Comparison of ENCODE assay signal across 11 mouse cellular contexts in genomic region chr9:59096551-59097268, GRCm38 (mm10).
DNase-seq lines count a peak whose midpoint lies in the region; ATAC-seq lines count a peak whose summit lies in the region.
"Had no signal": no experiment of that assay in that cellular context is flagged by ENCODE, and none has a peak within 500 bp of the region (broad histone marks: within the 10 kb centered on the region; RNA-seq: fewer than 3 reads in every experiment).

No protein-coding gene starts in this region.

- ATAC-seq in forebrain, embryonic 16.5 days, result peak; percentile 57; the same call in 1 of the 2 replicates
- ATAC-seq in forebrain, embryonic 12.5 days (ENCODE audit: low FRiP score), result no peak

- intact Hi-C loops in left cerebral cortex, postnatal 4 days (cut with DNase I), result no loop called here

- H3K4me3 ChIP-seq in forebrain, embryonic 16.5 days (replicated peaks; ENCODE audit: low read length), result no peak overlapping the region
- H3K4me3 ChIP-seq in forebrain, embryonic 12.5 days (replicated peaks), result no peak overlapping the region

- H3K27me3 ChIP-seq in forebrain, embryonic 16.5 days (replicated peaks; ENCODE audit: control insufficient read depth, insufficient read depth, low read length), result no peaks in the 10 kb centered on the region
- H3K27me3 ChIP-seq in forebrain, embryonic 12.5 days, result no peaks in the 10 kb centered on the region

- peak; percentile 46 for DNase-seq in left cerebral cortex, adult 11 months (ENCODE audit: low spot score)
- DNase-seq in left cerebral cortex, postnatal 4 days, result no peak
- DNase-seq in left cerebral cortex, adult 18-20 months (ENCODE audit: low spot score in 2 of 2), result peak; percentile 28 to 53
- peak; percentile 73 to 75 for DNase-seq in right cerebral cortex, postnatal 10 days (ENCODE audit: low spot score in 2 of 2)
- no peak for DNase-seq in adrenal gland, postnatal 25 days
- DNase-seq in kidney, adult 18-20 months, result no peak
- DNase-seq: thymus, postnatal 25 days had no signal

- H3K36me3 ChIP-seq in forebrain, embryonic 16.5 days (ENCODE audit: control insufficient read depth, insufficient read depth), result no peaks in the 10 kb centered on the region
- no peaks in the 10 kb centered on the region for H3K36me3 ChIP-seq in forebrain, embryonic 12.5 days (replicated peaks)

- peak overlapping the region; percentile 64 for H3K27ac ChIP-seq in forebrain, embryonic 16.5 days (ENCODE audit: low read length)
- H3K27ac ChIP-seq in forebrain, embryonic 12.5 days, result no peak overlapping the region
- H3K27ac ChIP-seq: hindbrain, embryonic 14.5 days; macrophage had no signal

- no peak overlapping the region for H3K4me2 ChIP-seq in forebrain, embryonic 16.5 days (ENCODE audit: low read length)
- H3K4me2 ChIP-seq in forebrain, embryonic 12.5 days, result no peak overlapping the region
- H3K4me2 ChIP-seq: hindbrain, embryonic 14.5 days had no signal

- H3K9me3 ChIP-seq in forebrain, embryonic 16.5 days (ENCODE audit: control insufficient read depth, low read length), result no peaks in the 10 kb centered on the region
- no peaks in the 10 kb centered on the region for H3K9me3 ChIP-seq in forebrain, embryonic 12.5 days

- WGBS in forebrain, embryonic 16.5 days, result 22% methylated on average over 12 of the region's 12 CpGs
- 46% methylated on average over 12 of the region's 12 CpGs for WGBS in forebrain, embryonic 12.5 days

- peaks cover 22% of the 10 kb centered on the region for H3K4me1 ChIP-seq in forebrain, embryonic 16.5 days (replicated peaks; ENCODE audit: control insufficient read depth, insufficient read depth, low read length)
- H3K4me1 ChIP-seq in forebrain, embryonic 12.5 days, result peaks cover 19% of the 10 kb centered on the region

- H3K9ac ChIP-seq in forebrain, embryonic 16.5 days (replicated peaks; ENCODE audit: low read depth, low read length), result no peak overlapping the region
- H3K9ac ChIP-seq in forebrain, embryonic 12.5 days, result no peak overlapping the region
- H3K9ac ChIP-seq: hindbrain, embryonic 14.5 days had no signal

Comparison
In these comparisons a context has a peak if more than half of its experiments do, and no peak if none do; other contexts are left out.
1. DNase-seq: peak in left cerebral cortex, adult 11 months (single experiment), left cerebral cortex, adult 18-20 months (2 of 2) and right cerebral cortex, postnatal 10 days (2 of 2); none in left cerebral cortex, postnatal 4 days (single experiment), adrenal gland, postnatal 25 days (single experiment) and kidney, adult 18-20 months (single experiment).